Mouse (Mus musculus): Measurements from ENCODE around the gene D10Wsu102e.
A peak's percentile ranks its signal among the peaks of the same experiment; 100 is the strongest.

Gene D10Wsu102e

DNA sequence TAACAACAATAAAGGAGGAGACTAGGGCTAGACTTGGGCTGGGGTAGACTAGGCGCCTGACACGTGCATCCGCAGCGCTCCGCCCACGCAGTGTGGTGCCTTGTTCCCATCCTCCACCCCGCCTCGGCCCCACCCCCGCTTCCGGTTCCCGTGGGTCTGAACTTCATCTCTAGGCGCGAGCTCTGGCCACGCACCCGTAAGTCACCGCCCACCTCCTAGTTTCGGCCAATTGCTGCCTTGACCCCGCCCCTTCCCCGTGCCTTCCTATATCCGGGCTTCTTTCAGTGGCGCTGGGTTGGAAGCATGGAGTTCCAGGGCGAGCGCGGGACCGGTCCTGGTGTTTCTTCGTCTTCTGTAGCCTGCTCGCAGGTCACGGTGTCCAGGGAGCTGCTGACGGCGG is at the start of gene D10Wsu102e:
TSS of gene D10Wsu102e (plus strand) at position 266 of the 400 bp plus-strand sequence.
- peak; percentile 92 for DNase-seq (ENCODE audit: low read depth, low spot score)

GRCm38 (mm10) chr10:83310356-83310755 is 49.7 kb upstream of the D10Wsu102e start:
- DNase-seq (ENCODE audit: low read depth, low spot score), result no peak

DNA sequence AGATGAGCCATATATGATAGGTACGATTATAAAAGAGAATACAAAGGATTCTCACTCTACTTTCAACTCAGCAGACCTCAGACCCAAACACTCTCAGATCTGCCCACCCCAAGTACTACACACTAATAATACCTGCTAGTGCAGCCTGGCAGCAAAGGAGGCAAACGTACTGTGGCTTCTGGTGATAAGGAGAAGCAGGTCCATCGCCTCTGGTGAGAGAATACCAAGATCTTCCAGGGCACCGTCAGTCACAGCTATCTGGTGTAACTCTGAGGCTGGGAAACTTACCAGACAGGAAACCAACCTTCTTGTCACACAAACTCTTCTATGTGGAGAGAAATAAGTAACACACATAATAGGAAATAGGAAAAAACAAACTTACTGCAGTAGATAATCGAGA is 47.0 kb upstream of the D10Wsu102e start:
- no peak for DNase-seq (ENCODE audit: low read depth, low spot score)

DNA sequence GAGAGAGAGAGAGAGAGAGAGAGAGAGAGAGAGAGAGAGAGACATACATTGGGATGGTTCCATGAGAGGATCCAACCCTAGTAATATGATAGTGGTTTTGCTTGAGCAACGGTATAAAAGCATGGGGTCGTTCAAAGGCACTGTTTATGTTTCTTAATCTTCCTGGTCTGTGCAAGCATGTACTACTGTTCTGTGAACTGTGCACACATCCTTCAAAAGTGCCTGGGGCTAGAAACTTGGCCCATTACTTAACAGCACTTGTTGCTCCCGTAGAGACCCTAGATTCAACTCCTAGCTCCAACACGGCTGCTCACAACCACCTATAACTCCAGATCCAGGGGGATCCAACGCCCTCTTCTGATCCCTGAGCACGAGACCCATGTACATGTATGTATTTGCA is 39.6 kb upstream of the D10Wsu102e start:
- no peak for DNase-seq (ENCODE audit: low read depth, low spot score)

GRCm38 (mm10) chr10:83320870-83321269 is 39.2 kb upstream of the D10Wsu102e start:
- DNase-seq (ENCODE audit: low read depth, low spot score), result no peak

GRCm38 (mm10) chr10:83321528-83321927 is 38.5 kb upstream of the D10Wsu102e start:
- no peak for DNase-seq (ENCODE audit: low read depth, low spot score)

DNA sequence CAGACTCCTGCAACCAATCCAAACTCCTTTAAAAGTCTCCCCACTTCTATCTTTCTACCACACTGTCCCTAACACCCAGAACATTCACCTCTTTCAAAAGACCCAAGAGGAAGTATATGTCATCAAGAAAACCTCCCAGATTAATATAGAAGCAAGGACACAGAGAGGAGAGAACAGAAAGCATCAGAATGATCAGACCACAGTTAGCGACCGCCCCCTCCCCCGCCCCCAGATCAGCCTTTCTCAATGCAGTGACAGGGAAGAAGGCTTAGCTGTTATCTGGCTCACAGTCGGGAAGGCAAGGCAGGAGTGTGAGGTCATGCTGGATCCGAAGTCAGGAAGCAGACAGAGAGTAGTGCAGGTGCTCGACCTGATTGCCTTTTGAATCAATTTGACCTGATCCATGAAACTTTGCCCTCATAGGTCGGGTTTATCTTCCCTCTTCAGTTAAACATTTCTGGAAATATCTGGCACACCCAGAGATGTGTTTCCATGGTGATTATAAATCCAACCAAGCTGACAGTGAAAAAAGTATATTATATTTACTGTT is 37.4 kb upstream of the D10Wsu102e start:
- DNase-seq (ENCODE audit: low read depth, low spot score), result no peak

GRCm38 (mm10) chr10:83324871-83325270 is 35.1 kb upstream of the D10Wsu102e start:
- no peak for DNase-seq (ENCODE audit: low read depth, low spot score)

GRCm38 (mm10) chr10:83325903-83326302 is 34.1 kb upstream of the D10Wsu102e start:
- DNase-seq (ENCODE audit: low read depth, low spot score), result no peak

DNA sequence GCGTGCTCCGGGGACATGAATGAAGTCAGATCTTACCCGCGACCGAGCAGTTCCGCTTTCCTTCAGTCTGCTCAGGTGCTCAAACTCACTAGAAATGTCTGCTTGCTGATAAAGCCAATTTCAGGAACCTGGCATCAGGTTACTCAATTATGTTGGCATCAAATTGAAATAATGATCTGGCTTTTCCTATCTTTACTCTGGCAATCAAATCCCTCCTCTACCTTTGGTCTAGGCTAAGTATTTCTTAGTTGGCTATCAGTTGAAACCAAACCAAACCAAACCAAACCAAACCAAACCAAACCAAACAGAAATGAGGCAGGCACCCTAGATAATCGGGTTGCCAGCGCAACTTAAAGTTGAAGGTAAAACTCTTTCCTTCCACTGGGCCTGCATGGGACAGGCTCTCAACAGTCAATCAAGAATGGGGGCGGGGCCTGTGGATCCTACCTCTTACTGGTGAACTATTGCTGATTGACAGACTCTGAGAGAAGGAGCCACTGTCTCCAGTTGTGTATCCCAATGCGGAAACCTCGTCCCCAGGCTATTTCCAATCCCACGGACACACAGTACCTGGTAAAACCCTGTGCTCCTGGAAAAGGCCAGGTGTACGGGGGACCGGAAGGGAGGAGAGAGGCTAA is 33.3 kb upstream of the D10Wsu102e start:
- no peak for DNase-seq (ENCODE audit: low read depth, low spot score)

GRCm38 (mm10) chr10:83328791-83329190 is 31.2 kb upstream of the D10Wsu102e start:
- no peak for DNase-seq (ENCODE audit: low read depth, low spot score)

GRCm38 (mm10) chr10:83330336-83330735 is 29.7 kb upstream of the D10Wsu102e start:
- DNase-seq (ENCODE audit: low read depth, low spot score), result no peak

GRCm38 (mm10) chr10:83331811-83332210 is 28.2 kb upstream of the D10Wsu102e start:
- no peak for DNase-seq (ENCODE audit: low read depth, low spot score)

DNA sequence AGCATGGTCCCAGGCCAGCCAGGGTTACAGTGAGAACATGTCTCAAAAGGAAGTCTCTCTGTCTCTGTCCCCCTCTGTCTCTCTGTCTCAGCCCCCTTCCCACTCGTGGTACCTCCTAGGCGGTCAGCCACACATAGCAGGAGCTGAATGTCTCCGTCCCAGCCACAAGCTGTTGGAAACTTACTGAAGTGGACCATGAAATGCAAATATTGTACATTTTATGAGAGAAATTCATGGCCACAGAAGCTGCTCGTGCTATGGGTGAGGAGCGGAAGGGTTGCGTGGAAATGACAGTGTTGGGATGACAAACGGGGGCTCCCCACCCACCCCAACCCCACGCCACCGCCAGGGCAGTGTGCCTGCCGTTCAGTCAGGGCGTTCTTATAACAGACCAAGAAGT is 27.4 kb upstream of the D10Wsu102e start:
- no peak for DNase-seq (ENCODE audit: low read depth, low spot score)

- no peak for DNase-seq (ENCODE audit: low read depth, low spot score)
These were observed 23.7 kb upstream of the D10Wsu102e start for GRCm38 (mm10) chr10:83336336-83336735.

GRCm38 (mm10) chr10:83337159-83337951 is 22.7 kb upstream of the D10Wsu102e start, which contains the start of gene Slc41a2:
Gene Slc41a2 (minus strand): TSS chr10:83337882.
- DNase-seq (ENCODE audit: low read depth, low spot score), result no peak

DNA sequence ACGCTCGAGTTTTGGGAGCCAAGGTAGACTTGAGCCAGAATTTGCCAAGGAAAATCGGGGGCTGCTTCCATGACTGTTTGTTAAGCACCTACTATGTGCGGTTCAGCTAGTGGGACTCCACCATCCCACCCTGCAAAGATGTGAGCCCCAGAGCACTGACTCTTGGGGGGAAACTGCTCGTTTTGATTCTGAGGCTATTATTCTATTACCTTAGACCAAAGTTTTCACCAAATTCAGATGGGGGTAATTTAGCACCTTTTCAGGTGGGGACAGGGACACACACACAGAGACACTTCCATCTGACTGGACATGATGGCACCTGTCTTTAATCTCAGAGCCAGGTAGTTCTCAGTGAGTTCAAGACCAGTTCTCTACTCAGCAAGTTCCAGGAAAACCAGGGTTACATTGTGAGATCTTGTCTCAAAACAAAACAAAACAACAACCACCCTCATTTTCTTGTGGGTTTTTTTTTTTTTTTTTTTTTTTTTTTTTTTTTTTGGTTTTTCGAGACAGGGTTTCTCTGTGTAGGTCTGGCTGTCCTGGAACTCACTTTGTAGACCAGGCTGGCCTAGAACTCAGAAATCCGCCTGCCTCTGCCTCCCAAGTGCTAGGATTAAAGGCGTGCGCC is 21.9 kb upstream of the D10Wsu102e start:
- no peak for DNase-seq (ENCODE audit: low read depth, low spot score)

GRCm38 (mm10) chr10:83341226-83341625 is 18.8 kb upstream of the D10Wsu102e start:
- DNase-seq (ENCODE audit: low read depth, low spot score), result no peak

GRCm38 (mm10) chr10:83343171-83343570 is 16.9 kb upstream of the D10Wsu102e start:
- DNase-seq (ENCODE audit: low read depth, low spot score), result no peak

DNA sequence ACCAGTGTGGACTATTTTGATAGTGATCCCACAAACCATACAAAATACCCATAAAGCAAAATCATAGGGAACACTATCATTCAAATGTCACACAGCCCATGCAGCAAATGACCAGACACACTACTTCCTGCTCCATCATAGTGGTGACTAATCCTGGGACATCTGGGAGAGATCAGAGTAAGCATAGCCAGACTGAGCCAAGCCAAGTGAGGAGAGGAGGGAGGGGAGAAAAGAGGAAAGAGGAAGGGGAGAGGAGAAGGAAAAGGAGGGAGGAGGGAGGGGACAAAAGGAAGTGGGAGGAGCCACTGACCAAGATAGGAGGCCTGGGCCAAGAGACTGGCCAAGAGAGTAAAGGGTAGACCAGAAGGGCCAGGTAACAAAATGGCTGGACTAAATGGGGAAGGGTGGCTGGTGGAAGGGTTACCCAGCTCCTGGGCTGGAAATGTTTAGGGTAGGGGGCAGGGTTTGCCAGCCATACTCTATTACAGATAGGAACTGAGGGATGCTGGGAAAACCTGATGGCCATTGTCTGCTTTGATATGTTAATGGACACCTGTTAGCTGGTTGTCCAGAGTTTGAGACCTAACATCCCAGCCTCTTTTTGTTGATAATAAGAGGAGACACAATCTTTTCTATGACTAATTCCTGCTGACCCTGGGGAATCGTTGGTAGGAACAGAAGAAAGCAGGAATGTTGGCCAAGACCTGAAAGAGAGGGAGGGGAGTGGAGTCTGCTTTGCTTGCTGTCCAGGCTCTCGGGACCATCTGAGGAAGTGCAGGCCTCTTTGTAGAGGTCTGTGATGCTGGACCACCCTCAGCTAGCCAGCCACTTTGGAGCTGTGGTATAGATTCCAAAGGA is 16.0 kb upstream of the D10Wsu102e start:
- DNase-seq (ENCODE audit: low read depth, low spot score), result no peak

DNA sequence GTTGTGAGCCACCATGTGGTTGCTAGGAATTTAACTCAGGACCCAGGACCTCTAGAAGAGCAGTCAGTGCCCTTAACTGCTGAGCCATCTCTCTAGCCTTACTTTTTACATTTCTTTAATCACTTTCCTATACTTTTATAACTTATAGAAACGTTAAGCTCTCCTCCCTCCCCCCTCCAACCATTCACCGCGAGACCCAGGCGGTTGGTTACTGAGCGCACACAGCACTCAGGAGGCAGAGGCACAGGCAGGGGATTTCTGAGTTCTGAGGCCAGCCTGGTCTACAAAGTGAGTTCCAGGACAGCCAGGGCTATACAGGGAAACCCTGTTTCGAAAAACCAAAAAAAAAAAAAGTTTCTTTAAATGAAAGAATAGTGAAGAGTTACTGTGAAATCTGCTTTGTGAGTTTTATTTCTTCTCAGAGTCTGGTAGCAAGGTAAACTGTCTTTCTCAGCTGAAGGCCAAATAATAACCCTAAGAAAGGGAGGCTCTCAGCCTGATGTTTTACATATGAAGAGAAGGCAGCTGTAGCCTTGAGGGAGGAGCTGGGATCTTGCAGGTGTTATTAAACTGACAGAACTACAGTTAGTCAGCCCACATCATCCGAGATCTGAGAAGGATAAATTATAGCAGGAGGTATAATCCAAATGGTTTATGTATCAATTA is 14.2 kb upstream of the D10Wsu102e start:
- no peak for DNase-seq (ENCODE audit: low read depth, low spot score)

Measured in WW6 (cell line).